Mouse (Mus musculus) lung, postnatal 36 days (tissue): ENCODE data around the gene Ism1.
A peak's percentile ranks its signal among the peaks of the same experiment; 100 is the strongest.

ENCODE experiments used
- DNase-seq: peaks from one replicate; pipeline ENCODE4 v3.0.0; 2022; ENCODE audit warnings: mixed read lengths

Gene Ism1

DNA sequence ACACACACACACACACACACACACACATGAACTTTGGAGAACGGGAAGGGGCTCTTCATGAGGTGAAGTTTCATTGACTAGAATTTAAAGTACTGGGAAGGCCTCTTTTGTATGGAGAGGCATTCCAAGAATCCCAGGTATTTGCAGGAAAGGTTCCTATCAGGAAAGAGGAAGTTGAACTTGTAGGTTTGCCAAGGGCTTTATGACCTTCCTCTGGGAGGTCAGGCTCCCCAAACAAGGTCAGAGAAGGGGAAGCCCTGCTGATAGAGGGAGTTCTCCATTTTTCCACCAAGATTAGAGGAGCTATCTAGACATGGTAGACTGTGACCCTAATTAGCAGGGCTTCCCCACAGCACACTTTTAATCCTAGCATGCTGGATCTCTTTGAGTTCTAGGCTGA lies 39.8 kb downstream of the Ism1 start:
- DNase-seq, result no peak

DNA sequence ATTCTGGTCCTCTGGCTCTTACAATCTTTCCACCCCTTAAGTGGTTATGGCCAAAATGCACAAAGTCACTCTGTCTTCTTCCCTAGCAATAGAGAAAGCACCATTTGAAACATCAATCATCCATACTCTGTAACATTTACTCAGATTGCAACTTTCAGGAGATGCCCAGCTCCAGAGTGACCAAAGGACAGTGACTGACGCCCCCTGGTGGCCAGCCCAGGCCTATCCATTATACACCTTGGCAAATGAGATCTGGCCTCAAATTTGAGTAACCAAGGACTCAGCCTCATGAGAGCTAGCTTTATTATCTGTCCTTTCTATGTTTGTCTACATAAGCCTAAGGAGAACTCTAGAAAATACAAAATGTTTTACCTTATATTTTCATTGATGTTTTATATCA lies 44.7 kb downstream of the Ism1 start:
- DNase-seq, result peak; percentile 81

DNA sequence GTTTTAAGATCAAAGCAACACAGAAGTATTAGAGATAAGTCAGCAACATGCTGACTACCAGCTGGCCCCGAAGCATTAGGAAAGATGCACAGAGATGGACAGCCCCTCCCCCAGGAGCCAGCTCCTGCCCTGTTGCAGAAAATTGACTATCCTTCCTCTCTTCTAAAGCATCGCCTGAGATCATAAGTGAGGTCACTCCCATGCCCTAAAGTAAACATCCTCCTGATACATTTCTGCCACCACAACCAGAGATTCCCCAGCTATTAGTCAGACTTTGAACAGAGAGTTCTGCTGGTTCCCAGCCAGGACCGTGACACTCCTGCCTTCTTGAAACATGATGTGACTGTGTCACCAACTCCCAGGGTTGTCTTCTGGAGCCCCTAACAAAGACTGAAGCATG lies 45.3 kb downstream of the Ism1 start:
- DNase-seq, result peak; percentile 83

DNA sequence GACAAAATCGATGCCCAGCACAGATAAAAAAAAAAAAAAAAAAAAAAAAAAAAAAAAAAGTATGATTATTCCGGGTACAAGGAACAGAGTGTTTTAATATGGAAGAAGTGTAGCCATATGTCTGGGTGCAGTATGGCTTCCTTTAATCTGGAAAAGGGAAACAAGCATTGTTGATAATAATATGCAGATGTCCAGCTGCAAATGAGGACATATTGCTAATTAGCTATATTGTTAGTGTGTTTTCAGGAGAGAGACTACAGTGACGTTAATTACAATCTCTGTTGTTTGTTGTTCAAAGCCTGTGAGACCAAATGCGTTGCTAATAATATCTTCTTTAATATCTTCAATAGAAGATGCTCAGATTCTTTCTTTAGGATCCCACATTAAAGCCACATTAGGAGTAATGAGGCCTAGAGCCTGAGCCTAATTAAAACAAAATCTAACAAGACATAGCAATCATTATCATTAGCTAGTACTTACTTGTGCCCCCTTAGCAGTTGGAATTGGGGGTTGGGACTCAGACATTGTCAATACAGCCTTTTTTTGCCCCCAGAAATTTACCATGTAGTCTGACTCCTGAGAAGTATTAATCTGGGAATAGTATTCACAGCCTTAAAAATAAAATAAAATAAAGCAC lies 46.3 kb downstream of the Ism1 start:
- DNase-seq, result no peak

DNA sequence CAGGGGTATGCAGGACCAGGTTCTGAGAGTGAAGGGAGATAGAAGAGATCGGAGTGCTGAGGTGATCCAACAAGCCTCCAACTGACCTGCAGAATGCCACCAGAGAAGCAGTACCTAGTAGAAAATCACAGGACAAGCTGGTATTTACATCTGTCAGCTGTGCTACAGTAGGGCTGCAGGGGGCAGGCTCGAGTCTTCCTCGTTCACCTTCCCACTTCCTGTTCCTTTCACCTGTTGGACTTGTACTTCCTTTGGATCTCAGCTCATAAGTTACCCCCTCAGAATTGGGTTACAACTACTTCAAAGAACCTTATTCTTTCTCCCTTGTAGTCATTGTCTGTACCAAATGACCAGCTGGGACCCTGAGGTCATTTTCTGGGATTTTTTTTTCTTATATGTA lies 47.4 kb downstream of the Ism1 start:
- no peak for DNase-seq

DNA sequence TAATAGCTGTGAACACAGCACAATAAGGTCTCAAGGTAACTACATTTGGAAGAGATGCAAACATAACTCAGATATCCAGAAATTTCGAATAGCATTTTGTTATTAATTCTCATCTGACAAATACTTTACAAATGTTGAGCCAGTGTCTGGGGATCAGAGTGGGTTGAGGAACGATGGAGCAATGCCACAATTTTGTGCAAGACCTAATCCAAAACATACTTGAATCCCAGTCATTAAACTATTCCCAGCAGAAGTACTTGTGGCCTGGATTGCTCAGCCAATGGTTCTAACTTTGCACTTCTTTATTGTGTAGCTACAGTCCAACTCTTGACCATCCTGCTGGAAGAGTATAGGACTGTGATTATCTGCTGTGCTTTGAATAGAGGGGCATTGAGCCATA lies 50.1 kb downstream of the Ism1 start:
- no peak for DNase-seq

DNA sequence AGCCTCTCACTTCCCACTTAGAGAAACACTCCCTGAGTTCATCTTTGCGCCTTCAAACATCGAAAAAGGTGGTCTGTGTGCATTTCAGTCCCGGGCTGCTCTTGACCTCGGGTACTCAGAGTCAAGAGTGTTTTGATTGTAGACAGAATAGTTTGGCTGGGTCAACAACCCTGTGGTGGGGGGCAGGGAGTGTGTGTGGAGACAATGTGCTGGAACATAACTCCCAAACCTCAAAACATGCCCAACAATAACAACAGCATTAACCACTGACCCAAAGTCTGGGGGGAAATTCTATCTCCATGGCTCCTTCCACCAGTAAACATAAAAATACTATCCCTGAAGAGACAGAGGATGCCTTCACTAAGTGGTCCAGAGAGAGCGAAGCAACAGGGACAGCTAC lies 51.4 kb downstream of the Ism1 start:
- no peak for DNase-seq

DNA sequence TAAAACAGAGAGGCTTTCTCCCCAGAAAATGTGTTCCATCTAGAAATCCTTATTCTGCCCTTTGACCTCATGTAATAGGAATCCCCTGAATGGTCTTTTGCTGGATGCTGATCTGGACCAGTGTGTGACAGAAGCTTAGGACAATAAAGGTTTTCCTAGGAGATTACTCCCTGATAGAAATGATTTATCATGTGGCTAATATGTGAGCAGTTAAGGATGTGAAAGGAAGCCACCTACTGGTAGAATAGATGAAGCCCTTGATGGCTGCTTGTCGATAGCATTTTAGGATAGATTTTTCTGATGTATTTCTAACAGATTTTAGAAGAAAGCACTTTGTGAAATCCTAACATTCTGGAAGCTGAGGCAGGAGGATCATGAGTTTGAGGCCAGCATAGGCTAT lies 64.4 kb downstream of the Ism1 start:
- no peak for DNase-seq

DNA sequence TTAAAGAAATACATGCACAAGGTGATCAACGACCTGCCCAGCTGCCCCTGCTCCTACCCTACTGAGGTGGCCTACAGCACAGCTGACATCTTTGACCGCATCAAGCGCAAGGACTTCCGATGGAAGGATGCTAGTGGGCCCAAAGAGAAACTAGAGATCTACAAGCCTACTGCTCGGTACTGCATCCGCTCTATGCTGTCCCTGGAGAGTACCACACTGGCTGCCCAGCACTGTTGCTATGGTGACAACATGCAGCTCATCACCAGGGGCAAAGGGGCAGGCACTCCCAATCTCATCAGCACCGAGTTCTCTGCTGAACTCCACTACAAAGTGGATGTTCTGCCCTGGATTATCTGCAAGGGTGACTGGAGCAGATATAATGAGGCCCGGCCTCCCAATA lies 79.0 kb downstream of the Ism1 start:
- no peak for DNase-seq

DNA sequence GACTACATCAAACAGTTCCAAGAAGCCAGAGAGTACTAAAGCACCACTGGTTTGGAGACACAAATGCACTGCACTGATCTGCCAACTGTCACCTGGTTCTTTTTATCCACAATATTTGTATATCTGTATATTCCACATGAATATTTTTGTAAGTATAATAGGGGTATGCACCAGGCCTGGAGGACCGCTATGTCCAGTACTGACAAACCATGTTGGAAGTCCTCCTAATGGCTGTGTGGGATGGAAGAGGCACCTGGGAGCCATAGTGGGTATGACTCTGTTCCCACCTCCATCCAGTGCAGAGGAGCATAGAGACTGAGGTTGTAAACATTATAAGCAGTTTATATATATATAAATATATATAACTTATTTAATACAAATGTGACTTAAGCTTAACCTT lies 79.5 kb downstream of the Ism1 start:
- DNase-seq, result no peak

DNA sequence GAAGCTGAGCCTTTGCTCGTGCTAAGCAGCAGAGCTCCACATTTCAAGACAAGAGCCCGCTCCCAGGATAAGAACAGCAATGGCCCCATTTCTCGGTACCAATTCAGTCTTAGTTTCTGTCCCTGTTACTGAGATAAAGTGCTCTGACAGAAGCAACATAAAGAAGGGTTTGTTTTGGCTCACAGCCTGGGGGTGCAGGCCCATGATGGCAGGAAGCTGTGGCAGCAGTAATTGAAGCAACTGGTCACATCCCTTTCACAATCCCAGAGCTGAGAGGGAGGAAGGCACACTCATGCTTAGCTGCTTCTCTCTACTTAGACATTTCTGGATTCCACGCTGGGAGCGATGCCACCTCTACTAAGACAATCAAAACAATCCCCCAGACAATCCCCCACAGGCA lies 86.4 kb downstream of the Ism1 start:
- no peak for DNase-seq

DNA sequence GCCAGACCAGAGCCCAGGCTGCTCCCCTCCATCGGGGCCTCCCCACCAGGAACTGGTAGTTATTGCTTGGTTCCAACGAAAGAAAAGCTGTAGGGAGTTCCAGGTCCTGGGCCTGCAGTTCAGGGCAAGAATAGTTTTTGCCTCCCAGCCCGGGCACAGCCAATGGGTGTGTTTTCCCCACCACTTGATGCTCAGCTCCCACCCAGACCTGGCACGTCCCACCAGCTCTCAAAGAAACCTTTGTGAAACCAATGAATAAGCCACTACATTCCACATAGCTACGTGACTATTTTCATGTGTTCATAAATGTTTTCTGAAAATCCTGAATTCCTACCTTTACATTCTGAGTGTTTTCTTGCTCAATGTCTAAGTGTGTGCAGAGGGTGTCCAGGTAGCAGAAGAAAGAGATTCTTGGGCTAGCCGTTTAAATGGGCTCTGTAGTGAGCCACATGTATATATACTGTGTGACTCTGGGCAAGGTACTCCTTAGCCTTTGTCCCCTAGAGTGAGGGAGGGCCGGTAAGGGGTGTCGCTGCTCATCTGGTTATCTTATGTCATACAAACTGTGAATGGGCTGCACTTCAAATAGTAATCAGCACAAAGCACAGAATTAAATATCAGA lies 97.1 kb downstream of the Ism1 start:
- no peak for DNase-seq

DNA sequence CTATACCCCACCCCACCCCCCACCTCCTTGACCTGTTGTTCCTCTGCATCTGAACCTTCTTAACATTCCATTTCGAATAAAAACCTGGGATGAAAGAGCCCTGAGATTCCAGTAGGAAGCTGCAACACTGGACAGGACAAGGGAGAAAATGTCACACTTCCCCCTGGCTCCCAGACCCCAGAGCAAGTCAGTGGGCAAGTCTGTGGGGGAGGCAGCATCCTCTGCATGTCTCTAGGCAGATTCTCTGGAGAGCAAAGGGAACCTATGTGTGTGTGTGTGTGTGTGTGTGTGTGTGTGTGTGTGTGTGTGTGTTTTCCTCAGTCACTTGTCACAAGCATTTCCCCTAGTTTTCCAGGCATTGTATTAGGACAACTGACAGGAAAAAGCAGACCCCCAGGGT lies 98.7 kb downstream of the Ism1 start:
- no peak for DNase-seq

DNA sequence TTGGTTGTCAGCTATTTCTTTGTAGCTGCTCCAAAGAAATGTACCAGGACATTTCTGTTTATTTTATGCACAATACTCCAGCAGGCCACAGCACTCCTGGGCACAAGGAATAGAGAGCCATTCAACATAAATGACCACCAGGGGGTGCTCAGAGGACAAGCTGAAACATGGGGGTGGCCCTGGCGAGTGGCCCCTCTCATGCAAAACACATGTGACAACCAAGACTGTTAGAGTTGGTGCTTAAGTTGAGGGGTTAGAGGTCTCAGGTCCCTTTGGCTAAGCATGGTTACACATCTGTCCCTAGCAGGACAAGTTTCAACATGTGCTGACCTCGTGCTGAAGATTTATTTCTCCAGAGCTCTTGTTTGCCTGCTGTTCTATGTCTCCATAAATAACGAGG lies 100.3 kb downstream of the Ism1 start:
- DNase-seq, result peak; percentile 79

DNA sequence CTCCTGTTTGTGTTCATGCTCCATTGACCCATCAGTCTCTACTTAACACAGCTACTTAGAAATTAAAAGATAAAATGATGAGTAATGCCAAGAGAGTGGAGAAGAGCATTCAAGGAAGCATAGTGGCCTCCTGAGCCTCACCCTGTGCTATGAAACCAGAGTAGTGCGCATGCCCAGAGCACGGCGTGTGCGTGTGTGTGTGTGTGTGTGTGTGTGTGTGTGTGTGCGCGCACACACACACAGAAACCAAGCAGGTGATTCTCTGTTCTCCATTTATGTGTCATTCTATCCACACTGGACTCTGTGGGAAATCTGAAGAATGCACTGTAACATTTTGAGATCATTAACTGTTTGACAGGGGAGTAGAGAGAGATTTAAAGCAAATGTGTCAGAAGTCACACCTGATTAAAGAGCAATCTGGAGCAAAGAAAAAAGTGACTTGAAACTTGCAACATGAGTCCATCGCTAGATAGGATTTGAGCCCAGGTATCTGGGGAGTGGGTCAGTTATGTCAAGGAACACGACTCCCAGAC lies 105.4 kb downstream of the Ism1 start:
- DNase-seq, result no peak

DNA sequence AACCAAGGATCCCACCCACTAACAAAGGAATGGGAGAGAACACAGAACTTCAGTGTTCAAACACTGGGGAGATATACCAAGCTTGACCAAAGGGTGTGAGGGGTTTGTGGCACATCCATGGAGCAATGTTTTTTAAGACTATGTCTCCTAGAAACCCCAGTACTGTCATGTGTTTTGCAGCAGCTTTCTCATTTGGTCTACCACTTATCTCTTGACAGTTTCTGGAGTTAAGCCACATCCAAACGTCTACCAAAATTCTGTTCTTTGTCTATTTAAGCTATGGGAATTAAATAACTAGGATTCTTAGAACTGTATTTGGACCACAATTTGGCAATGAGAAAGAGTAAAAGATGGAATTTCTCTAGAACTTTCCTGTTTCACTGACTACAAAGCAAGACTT lies 106.5 kb downstream of the Ism1 start:
- DNase-seq, result peak; percentile 19

DNA sequence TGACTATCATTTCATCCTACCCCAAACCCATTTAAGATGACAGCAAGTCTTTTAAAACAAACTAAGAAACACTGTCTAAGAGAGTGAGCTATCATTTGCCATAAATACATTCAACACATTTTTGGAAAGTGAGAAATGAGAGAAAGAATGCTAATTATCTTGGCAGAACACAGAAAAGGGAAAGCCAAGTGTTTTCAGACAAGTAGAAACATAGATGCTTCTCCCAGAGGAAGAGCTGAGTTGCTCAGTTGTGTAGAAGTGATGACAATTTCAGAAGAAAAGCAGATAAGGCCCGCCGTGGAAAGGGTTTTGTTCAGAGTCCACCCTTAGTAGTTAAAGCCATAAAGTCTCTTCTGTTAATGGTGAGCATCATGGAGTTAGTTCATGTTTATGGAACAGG lies 107.0 kb downstream of the Ism1 start:
- DNase-seq, result peak; percentile 10

DNA sequence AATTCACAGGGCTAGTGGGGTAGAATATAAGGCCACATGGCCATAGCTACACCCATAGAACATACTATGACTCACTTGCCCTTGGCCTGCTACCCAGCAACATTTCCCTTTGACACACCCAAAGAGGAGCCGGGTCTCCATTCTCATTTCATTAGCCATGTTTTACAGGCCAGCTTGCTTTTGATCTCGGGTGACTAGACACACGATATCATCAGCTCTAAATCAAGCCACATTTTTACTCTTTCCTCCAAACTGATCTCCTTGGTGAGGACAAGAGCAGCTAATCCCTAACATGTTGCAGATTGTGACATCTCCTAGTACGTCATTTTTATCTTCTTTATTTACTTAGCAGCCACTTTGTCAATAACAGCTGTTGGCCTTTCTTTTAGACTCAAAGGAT lies 110.7 kb downstream of the Ism1 start:
- DNase-seq, result peak; percentile 12

DNA sequence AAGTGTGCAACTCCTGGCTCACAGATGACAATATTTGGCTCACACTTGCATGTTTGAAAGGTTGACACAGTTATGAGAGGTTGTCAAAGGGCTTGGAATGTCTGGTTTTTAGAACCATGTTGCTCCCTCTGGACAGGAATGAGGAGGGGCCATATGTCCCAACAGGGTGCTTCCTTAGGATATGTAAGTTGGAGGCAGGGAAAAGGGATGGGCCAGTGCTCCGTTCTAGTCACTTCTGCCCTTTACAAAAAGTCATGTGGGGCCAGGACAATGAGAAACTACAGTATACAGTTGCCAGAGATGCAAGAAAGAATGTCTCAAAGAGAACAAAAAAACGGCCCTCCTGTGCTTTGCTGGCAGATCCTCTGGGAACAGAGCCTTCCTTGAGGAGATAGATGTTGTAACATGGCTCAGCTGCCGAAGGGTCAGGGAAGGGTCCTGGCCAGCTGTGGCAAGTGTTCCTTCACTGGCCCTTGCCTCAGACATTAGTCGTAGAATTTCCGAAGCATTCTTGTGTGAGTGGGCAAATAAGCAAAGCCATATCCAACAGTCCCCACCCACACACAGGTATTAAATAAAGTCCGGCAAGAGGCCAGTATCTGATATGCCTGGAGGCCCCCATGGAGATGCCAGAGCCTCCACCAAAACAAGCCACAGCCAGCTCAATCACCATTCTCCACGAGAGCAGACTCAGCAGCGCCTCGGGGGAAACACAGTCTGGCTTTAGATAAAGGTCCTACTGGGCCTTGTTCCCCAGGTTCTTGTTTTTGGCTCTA lies 114.6 kb downstream of the Ism1 start:
- peak; percentile 63 for DNase-seq

DNA sequence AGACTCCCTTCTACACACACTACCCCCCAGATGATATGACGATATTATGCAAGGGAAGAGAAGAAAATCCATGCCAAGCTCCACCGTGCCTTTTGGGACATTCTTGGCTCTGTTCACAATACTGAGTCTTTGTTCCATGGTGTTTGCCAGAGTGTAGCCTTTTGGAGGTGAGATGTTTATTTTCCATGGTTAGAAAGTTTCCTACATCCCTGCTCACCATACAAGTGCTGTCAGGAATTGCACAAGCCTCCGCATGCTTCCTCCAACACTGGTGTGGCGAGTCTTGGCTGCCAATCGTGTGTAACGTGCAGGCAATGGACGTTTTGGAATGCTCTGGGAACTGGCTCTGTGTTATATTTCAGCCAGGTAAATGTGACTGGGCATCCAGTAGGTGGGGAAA lies 126.1 kb downstream of the Ism1 start:
- peak; percentile 51 for DNase-seq

DNA sequence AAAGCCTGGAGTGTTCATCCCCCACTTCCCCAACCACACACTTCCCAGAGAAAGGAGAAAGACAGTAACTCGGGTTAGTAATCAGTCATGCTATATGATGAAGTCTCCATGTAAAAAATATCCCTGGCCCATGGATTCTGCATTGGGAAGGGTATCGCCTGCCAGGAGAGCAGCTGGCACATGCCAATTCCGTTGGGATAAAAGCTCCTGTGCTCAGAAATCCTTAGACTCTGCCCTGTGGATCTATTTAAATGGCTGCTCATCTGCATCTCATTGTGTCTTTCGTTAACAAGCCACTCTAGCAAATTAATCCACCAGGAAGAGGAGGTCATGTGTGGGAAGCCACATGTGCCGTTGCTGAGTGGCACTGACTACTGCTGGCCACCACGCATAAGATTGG lies 129.9 kb downstream of the Ism1 start:
- no peak for DNase-seq
